Mouse (Mus musculus) urinary bladder, adult 18-20 months (tissue): ENCODE measurements at regions not wholly inside any gene's neighbourhood (a gene's known extent, or its start where the extent isn't known, plus 50 kb on each side); places are given as distances from the start of the nearest gene placed in this dataset.

Experiments used
- DNase-seq, 2 experiments: peaks; one replicate each; pipeline ENCODE4 v3.0.0; 2022; ENCODE audit warnings: low spot score in 2 of 2, mixed read lengths in 2 of 2

DNA sequence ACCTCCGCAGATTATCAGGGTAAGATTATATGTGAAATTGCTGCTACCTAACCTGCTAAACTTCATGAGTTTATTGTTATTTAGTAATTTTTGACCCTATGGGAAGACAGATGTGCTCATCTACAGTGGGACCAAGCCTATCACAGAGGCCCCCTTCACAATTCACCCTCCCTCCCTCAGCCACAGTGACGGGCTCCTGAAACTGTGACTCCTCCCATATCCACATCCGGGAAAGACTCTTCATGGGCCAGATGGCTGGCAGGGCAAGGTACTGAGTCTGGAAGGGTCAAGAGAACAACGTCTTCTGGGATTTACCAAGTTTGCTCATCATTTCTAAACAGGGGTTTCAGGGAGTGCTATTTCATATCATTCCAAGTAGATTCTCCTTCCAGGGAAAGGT, 84.1 kb upstream of the Irs2 start:
- DNase-seq: no peak

DNA sequence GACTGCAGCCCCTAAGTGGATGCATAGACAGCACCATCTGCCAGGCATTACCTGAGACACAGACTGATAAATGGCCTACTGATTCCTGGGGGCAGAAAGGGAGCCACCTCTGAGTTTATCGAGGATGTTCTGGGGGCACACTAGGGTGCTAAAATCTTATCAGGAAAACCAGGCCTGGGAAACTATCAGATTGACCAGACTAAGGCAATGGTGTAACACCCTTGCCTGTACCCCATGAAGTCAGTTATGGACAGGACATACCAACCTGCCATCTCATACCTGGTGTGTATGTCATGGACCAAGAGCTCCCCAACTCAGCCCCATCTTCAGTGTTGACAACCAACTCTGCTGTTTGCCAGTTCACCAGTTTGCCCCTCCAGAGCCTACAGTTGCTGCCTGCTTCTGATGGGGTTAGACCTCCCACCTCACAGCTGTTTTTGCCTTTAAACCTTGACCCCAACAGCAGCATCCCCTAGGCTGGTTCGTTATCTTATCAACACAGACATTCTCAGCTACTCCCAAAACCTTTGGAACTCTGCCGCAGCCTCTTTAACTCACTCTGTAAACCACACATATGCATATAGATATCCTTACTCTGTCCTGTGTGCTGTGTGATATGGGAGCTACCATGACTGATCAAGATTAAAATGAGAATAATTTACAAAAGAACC, 83.6 kb upstream of the Irs2 start:
- no peak for DNase-seq

DNA sequence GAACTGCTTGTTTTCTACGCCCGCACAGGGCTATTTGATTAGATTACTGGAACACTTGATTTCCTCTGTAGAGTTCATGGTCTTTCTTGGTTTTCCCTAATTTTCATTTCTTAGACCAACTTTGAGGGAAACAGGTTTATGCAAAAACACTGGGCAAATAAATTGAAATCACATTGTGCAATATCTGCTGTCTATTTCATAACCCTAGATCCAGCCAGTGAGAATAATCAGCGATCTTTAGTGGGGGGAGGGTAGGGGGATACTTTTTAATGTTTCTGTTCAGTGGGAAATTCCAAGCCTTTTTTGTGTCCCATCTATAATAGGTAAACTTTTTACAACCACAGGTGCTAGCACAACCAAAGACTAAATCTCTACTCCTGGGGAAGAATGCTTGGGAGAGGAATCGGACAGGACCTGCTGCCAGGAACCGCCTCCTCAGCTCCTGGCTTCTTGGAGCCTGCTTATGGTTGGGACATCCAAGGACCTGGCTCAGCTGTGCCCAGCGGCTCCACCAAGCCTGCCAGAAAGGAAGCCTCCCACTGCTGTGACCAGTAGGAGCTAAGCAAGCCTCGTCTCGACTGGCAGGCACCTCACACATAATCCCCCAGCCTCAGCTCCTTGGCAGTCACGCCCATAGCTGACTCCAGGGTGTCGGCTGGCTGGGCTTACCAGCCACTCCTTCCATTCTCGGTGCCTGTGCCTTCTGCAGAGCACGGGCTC, 80.8 kb upstream of the Irs2 start:
- peak; percentile 20 to 58 for DNase-seq

DNA sequence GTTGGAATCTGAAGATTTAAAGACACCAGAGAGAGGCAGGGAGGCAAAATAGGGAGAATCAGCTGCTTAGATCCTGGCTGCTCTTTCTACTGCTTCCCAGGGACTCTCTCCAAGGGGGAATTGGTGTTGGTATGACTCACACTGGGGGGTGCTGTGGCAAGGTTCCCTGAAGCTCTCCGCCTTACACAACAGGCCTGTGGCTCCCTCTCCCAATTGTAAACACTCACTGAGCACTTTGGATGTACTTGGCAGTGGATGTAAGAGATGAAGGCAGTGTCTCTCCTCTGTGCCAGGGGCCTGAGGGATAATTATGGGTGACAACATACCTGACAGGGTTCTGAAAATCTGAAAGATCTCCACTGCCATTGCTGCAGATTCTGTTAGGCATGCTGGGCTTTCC, 77.0 kb upstream of the Irs2 start:
- DNase-seq: peak in 1 of 2 experiments; percentile 79

DNA sequence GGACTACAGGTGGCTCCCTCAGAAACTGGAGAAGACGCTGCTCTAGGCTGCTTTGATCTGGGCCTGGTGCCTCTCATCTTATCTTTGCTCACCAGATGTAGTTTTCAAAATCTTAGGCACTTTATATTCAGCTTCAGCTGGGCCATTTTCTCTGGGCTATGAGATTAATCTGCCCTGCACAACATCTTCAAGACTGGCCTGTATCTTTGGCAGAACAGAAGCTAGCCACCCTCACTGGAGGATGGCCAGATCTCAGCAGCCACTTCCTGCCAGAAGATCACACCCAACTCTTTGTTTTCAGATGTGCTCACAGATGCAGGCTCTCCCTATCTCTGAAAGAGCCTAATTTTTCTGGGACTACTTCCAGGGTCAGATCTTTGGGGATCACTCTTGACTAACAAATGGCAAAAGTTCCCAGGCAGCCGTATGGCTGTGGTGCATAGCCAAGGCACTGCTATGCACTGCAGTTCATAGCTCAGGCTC, 75.8 kb upstream of the Irs2 start:
- peak in 1 of 2 experiments; percentile 38 for DNase-seq

DNA sequence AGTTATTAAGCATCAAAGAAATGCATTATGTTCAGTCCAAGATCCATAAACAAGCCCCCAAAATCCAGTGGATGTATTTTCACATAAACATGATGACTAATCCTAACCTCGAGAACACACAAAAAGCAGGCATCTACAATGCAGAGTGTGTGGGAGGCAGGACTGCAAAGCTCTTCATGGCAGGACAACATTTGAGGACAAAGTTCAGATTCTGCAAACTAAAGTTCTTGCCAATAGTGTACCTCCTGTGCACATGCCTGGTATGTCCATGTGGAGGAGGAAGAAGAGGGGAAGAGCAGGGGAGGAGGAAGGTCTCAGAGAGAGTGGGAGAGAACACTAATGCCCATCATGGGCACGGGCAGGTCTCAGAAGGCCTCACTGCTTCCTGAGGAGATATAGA, 72.6 kb upstream of the Irs2 start:
- no peak for DNase-seq

DNA sequence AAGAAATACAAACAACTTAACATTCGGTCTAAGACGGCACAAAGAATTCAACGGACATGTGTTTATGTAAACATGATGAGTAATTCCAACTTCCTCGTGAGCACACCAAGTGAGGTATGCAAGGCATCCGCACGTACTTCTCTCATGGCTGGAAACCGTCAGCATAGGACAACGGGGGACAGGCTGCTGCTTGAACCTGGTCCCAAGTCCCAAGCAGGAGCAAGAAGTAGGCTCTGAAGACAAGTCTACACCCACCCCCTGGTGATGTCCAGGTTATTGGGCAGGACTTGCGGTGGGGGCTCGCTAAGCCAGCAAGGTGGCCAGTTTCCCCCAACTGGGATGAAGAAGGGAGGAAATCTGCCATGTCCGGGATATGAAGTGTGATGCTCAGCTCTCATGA, 71.5 kb upstream of the Irs2 start:
- no peak for DNase-seq

DNA sequence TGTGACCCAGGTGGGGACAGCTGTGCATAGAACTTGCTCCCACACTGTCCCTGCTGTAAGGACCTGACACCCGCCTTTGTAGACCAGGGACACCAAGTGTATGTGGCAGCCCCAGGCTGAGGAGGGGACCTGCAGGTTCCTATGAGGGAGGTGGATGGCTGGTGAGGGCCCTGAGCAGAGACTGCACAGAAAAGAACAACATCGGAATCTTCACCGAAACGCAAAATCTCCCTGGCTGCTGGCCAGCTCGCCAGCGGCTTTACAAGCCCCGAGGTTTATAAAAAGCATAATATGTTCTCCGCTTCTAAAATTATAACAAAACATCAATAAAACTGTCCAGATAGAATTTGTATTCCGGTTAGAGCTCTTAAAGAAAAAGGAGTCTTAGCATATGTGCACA, 68.9 kb upstream of the Irs2 start:
- no peak for DNase-seq

DNA sequence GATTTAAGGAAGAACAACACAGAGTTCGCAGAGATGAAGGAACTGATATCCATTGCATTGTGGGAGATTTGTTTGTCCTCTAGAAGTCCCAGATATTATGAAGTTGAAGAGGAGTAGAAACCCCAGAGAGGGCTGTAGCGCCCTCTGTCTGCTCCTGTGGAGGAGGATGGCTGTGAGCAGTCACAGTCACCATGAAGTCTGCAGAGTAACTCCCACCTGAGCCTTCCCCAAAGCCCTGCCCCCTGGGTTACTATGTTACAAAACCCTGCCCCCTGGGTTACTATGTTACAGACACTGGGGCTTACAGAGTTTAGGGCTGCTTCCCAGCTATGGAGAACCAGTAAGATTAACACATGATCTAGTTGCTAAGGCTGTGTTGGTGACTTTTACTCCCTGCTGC, 62.9 kb upstream of the Irs2 start:
- no peak for DNase-seq

DNA sequence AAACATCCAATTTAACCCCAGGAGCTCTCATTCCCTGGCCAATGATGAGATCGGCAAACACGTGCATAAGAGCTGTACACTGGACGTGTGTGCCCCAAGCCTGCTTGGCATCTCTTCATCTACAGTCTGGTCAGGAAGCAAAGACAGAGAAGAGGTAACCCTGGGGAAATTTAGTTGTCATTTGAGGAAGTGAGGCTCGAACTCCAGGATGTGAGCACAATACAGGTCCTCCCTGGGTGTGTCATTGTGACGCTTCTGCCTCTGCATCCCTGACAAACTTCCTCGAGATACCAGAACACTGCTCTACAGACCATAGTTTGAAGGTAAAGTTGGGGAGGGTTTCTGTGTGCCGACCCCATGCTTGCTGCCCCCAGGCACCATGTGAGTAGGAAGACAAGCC, 59.2 kb upstream of the Irs2 start:
- DNase-seq: no peak

DNA sequence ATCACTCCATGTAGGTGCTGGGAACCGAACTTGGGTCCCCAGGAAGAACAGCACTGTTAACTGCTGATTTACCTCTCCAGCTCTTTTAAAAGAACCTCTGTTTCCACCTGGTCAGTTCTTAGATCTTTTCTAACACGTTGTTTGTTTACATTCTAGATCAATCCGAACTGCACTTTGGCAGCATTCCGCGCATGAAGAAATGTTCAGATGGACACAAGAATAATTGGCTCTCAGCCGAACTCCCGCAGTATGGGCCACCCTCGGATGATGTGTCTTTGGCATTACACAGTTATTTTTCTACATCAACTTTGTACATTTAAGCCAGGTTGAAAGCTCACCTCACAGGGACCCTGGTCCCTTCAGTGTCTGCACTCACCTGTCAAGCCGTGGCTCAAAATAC, 57.7 kb upstream of the Irs2 start:
- DNase-seq: no peak

DNA sequence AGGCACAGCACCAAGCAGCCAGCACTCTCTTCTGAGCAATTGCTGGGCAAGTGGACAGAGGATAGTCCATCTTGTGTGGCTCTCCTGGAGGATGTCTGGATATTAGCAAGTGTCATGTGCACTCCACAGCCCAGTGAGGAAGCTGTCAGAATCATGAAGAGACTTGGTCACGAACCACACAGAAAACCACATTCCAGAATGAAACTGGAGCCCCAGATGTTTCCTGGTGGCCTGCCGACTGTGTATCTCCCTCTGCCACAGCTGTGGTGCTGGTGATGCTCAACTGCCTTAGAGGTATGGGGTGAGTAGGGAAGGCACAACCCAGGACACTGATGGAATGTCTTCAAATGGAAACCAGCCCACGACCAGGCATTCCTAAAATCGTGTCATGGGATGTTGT, 57.0 kb upstream of the Irs2 start:
- DNase-seq: no peak

DNA sequence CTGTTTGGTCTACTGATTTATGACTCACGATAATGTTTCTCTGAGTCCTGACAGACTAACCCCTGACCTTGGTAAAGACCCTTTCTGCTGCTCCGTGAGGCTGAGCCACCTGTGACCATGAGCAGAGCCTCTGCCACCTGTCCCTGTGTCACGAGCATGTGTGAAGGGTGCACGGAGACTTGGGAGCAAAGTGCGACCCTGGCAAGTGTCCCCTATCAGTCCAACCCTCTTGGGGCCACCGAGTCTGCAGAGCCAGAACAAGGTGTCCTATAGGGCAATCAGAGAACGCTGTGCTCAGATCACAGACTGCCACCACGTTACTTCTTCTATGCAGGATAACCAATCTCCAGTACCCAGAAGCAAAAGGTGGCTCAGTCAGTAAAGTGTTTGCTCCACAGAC, 54.8 kb upstream of the Irs2 start:
- DNase-seq: no peak

DNA sequence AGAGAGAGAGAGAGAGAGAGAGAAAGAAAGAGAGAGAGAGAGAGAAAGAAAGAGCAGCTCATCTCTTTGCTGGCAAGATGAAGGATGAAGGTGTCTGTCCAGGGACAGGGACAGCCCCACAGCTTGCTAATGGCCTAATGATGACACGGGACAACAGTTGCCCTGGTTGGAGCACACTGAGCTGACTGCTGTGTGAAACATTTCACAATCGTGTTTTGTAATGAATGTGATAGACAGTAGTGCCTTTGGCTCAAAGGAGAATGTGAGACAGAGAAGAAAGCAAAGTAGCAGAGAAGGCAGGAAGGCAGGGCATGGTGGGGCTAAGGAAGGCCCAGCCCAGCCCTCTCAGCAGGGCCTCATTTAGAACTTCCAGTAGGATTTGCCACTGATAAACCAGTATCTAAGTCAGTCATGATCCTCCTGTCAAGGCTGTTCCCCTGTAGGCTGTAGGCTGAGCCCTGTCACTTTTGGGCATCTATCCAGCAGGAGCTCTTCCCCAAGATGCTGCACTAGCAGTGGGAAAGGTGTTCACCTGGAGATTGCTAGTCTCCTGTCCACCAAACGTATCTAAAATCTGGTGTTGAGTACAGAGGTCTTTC, 54.2 kb upstream of the Irs2 start:
- DNase-seq: no peak

DNA sequence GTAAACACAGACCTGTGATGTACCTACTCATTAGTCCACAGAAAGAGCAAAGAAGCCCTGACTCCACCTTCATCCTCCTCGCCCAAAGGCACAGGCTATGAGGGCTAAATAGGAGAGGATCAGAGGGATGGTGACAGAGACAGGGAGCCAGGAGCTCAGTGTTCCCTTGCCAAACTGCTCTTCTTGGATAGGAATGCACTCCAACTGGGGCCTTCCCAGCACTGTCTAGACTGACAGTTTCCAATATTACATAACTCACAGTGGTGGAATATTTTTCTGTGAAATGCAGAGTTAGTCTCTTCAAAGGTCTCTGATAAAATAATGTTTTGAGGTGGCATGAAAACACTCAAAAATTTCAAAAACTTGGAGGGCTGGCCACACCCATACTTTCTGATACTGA, 53.5 kb upstream of the Irs2 start:
- no peak for DNase-seq

DNA sequence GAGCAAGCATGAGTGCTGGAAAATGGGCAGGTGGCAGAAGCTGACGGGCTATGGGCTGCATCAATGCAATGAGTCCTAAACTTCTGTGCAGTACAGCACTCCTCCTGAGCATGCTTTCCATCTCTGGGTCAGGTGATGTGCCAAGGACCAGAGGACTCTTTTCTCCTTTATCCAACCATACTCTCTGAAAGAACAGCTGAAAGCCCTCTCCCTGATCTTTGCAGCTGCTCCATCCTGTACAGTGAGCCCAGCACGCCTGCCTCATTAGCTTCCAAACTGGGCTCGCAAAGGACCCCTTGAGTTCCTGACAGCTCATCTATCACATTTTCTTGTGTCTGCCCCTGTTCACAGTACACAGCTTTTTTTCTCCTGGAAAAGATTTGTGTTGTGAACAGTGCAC, 52.3 kb upstream of the Irs2 start:
- DNase-seq: no peak

DNA sequence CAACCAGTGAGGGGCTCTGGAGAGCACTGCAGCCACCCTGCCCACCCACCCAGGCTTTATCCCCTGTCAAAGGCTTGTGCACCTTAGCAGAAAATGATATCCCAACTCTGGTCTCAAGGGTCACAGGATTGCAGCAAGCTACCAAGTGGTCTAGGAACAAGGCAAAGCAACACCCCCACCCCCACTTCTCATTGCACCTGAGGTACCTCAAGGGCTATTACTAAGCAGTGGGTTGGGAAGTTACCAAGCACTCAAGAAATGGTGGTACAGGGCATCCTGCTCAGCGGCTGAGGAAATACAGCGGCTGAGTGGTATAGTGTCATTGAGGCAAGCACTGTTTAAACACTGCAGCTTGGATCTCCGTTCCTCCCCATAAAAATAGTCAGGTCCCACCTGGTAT, 50.1 kb upstream of the Irs2 start:
- DNase-seq: no peak
